Mouse (Mus musculus): ENCODE data around the gene Ank3. TPM values are rescaled to one million over a fixed set of nuclear protein-coding genes. Genes with fewer than 3 reads are reported as not detected.
A peak's percentile ranks its signal among the peaks of the same experiment; 100 is the strongest.

Ank3 gene
- total and polyA plus RNA-seq, 2 experiments from 2014 or later = 60.1 to 239 TPM

DNA sequence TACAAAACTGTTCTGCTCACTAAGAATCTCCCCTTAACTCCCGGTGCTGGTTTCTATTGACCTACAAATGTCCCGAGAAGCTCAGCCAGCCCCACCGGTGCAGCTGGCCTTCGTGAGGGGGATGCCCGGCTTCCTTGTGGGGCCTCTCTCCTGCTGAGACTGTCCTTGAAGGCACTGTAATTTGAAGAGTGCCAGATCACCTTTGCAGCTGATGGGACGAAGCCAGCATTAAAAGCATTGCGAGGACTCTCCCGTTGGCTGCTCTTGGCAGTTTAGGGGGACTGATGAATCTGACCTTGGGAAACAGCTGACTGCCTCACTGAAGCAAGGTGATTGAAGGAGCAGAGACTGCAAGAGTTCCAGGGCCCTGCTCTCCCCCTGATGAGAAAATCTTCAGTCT lies 464.3 kb downstream of the Ank3 start:
- Histone ChIP-seq H3K4me1 (ENCODE audit: insufficient read depth, low read length) (peaks cover 8% of the 10 kb centered on the region), H3K27me3 (ENCODE audit: insufficient read depth, low read length) (no peaks in the 10 kb centered on the region), H3K27ac (0 out of 2 replicates have a peak overlapping the region, but pooled peaks have one; percentile 20), H3K9me3 (ENCODE audit: low read length) (no peaks in the 10 kb centered on the region), H3K4me2 (ENCODE audit: low read depth, low read length) (no peak overlapping the region), H3K36me3 (ENCODE audit: insufficient read depth, low read length) (no peaks in the 10 kb centered on the region), H3K9ac (replicated peaks; ENCODE audit: low read length) (no peak overlapping the region), H3K4me3 (ENCODE audit: low read length) (no peak overlapping the region)
- no peak for TF ChIP-seq CTCF (IDR thresholded peaks at IDR 0.05; ENCODE audit: low read depth)
- no peak for DNase-seq (ENCODE audit: low spot score)
- no peak for ATAC-seq
- 54% methylated on average over 8 of the region's 8 CpGs for WGBS

GRCm38 (mm10) chr10:69870348-69870747 lies 471.8 kb downstream of the Ank3 start:
- Histone ChIP-seq H3K27ac (no peak overlapping the region), H3K36me3 (ENCODE audit: insufficient read depth, low read length) (peaks cover 5% of the 10 kb centered on the region), H3K4me2 (ENCODE audit: low read depth, low read length) (no peak overlapping the region), H3K9me3 (ENCODE audit: low read length) (no peaks in the 10 kb centered on the region), H3K4me1 (ENCODE audit: insufficient read depth, low read length) (no peaks in the 10 kb centered on the region), H3K4me3 (ENCODE audit: low read length) (no peak overlapping the region), H3K9ac (replicated peaks; ENCODE audit: low read length) (no peak overlapping the region), H3K27me3 (ENCODE audit: insufficient read depth, low read length) (no peaks in the 10 kb centered on the region)
- DNase-seq (ENCODE audit: low spot score) (peak; percentile 89), ATAC-seq (peak; percentile 75)
- peak; percentile 83 for TF ChIP-seq CTCF (IDR thresholded peaks at IDR 0.05; ENCODE audit: low read depth)
- WGBS = 9% methylated on average over 5 of the region's 5 CpGs

DNA sequence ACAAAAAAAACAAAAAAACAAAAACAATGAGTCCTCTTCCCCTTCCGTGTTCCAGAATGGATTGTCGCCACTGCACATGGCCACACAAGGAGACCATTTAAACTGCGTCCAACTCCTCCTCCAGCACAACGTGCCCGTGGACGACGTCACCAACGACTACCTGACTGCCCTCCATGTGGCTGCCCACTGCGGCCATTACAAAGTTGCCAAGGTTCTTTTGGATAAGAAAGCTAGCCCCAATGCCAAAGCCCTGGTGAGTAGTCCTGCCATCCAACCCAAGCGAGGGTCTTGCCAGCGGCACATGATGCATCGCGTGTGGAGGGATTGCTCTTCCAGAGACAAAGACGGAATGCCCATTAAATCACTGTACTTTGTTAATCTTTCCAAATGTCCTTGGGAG lies 472.4 kb downstream of the Ank3 start:
- Histone ChIP-seq H3K9ac (replicated peaks; ENCODE audit: low read length) (no peak overlapping the region), H3K4me2 (ENCODE audit: low read depth, low read length) (no peak overlapping the region), H3K27me3 (ENCODE audit: insufficient read depth, low read length) (no peaks in the 10 kb centered on the region), H3K9me3 (ENCODE audit: low read length) (no peaks in the 10 kb centered on the region), H3K4me1 (ENCODE audit: insufficient read depth, low read length) (no peaks in the 10 kb centered on the region), H3K4me3 (ENCODE audit: low read length) (no peak overlapping the region), H3K27ac (no peak overlapping the region), H3K36me3 (ENCODE audit: insufficient read depth, low read length) (peaks cover 7% of the 10 kb centered on the region)
- DNase-seq (ENCODE audit: low spot score) (peak; percentile 33), ATAC-seq (0 out of 2 replicates have a peak, but pooled peaks have one; percentile 22)
- no peak for TF ChIP-seq CTCF (IDR thresholded peaks at IDR 0.05; ENCODE audit: low read depth)
- WGBS = 62% methylated on average over 14 of the region's 14 CpGs

DNA sequence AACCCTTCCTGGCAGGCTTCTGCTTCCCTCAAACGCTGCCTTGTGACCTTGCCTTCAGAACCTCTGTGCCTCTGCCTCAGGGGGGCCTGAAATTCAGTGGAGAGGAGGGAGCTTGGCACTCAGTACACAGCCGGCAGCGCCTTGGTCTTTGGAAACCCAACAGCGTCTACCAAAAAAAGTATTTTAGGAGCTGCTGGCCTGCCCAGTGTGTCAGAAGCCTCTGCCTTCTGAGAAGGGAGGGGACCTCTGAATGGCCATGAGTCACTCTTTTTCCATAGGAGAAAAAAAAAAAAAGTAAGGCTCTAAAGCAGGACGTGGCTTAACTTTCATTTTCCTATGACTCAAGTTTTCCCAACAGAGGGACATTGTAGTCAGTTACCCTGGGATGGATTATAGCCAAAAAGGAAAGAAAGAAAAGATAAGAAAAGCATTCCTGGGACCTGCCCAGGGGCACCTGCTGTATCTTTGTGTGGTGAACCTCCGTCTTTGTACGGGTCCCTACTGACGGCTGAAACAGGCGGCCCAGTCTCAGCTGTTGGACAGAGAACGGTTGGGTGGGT lies 473.7 kb downstream of the Ank3 start:
- no peaks in the 10 kb centered on the region for H3K4me1 ChIP-seq (ENCODE audit: insufficient read depth, low read length)
- H3K9ac ChIP-seq (replicated peaks; ENCODE audit: low read length) = no peak overlapping the region
- H3K4me2 ChIP-seq (ENCODE audit: low read depth, low read length) = no peak overlapping the region
- H3K36me3 ChIP-seq (ENCODE audit: insufficient read depth, low read length) = peaks cover 7% of the 10 kb centered on the region
- no peak overlapping the region for H3K4me3 ChIP-seq (ENCODE audit: low read length)
- H3K27me3 ChIP-seq (ENCODE audit: insufficient read depth, low read length) = no peaks in the 10 kb centered on the region
- no peak for TF ChIP-seq CTCF (IDR thresholded peaks at IDR 0.05; ENCODE audit: low read depth)
- whole genome bisulfite sequencing = 44% methylated on average over 10 of the region's 10 CpGs
- ATAC-seq (no peak), DNase-seq (ENCODE audit: low spot score) (no peak)
- H3K27ac ChIP-seq = no peak overlapping the region
- H3K9me3 ChIP-seq (ENCODE audit: low read length) = no peaks in the 10 kb centered on the region

DNA sequence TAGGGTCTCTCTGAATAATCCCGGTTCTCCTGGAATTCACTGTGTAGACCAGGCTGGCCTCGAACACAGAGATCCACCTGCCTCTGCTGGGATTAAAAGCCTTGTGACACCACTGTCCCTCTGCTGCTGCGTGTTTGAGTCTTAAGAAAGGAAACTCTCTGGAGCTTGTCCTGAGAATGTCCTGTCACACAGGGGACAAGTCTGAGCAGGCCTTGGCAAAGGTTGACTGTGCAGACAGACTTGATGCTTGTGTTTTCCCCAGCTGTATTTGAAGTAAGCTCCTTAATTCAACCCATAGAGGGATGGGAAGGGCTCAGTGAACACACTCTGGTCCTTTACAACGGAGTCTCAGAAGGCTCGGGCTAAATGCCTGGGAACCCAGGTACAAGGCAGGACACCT lies 474.3 kb downstream of the Ank3 start:
- Histone ChIP-seq H3K4me3 (ENCODE audit: low read length) (no peak overlapping the region), H3K36me3 (ENCODE audit: insufficient read depth, low read length) (peaks cover 7% of the 10 kb centered on the region), H3K4me2 (ENCODE audit: low read depth, low read length) (no peak overlapping the region), H3K27me3 (ENCODE audit: insufficient read depth, low read length) (no peaks in the 10 kb centered on the region), H3K9me3 (ENCODE audit: low read length) (no peaks in the 10 kb centered on the region), H3K9ac (replicated peaks; ENCODE audit: low read length) (no peak overlapping the region), H3K4me1 (ENCODE audit: insufficient read depth, low read length) (no peaks in the 10 kb centered on the region), H3K27ac (no peak overlapping the region)
- ATAC-seq (no peak), DNase-seq (ENCODE audit: low spot score) (no peak)
- TF ChIP-seq CTCF (IDR thresholded peaks at IDR 0.05; ENCODE audit: low read depth) = no peak
- WGBS = 82% methylated on average over 5 of the region's 5 CpGs

DNA sequence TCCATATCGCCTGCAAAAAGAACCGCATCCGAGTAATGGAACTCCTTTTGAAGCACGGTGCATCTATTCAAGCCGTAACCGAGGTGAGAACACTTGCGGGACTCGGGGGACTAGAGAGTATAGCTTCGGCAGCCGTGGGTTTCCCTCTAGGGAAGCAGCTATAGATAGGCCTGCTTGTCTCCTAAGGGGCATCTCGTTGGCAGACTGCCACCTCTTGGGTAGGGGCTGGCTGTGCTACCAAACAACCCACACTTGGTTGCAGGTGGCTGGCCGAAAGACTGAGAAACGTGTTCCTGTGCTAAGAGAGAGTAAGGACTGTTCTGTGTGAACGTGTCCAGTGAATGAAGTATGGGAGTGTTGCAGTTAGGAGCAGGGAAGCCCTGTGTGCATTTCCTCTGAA lies 476.2 kb downstream of the Ank3 start:
- Histone ChIP-seq H3K27me3 (ENCODE audit: insufficient read depth, low read length) (no peaks in the 10 kb centered on the region), H3K9ac (replicated peaks; ENCODE audit: low read length) (no peak overlapping the region), H3K4me3 (ENCODE audit: low read length) (no peak overlapping the region), H3K4me2 (ENCODE audit: low read depth, low read length) (no peak overlapping the region), H3K9me3 (ENCODE audit: low read length) (no peaks in the 10 kb centered on the region), H3K36me3 (ENCODE audit: insufficient read depth, low read length) (peaks cover 11% of the 10 kb centered on the region), H3K27ac (no peak overlapping the region), H3K4me1 (ENCODE audit: insufficient read depth, low read length) (no peaks in the 10 kb centered on the region)
- ATAC-seq (peak; percentile 37; the same call in 1 of the 2 replicates), DNase-seq (ENCODE audit: low spot score) (no peak)
- TF ChIP-seq CTCF (IDR thresholded peaks at IDR 0.05; ENCODE audit: low read depth) = no peak
- 56% methylated on average over 14 of the region's 14 CpGs for WGBS

GRCm38 (mm10) chr10:69883935-69884680 lies 485.5 kb downstream of the Ank3 start:
- TF ChIP-seq CTCF (IDR thresholded peaks at IDR 0.05; ENCODE audit: low read depth) = no peak
- Histone ChIP-seq H3K4me3 (ENCODE audit: low read length) (no peak overlapping the region), H3K27ac (no peak overlapping the region), H3K4me1 (ENCODE audit: insufficient read depth, low read length) (no peaks in the 10 kb centered on the region), H3K27me3 (ENCODE audit: insufficient read depth, low read length) (no peaks in the 10 kb centered on the region), H3K4me2 (ENCODE audit: low read depth, low read length) (no peak overlapping the region), H3K36me3 (ENCODE audit: insufficient read depth, low read length) (peaks cover 23% of the 10 kb centered on the region), H3K9me3 (ENCODE audit: low read length) (no peaks in the 10 kb centered on the region), H3K9ac (replicated peaks; ENCODE audit: low read length) (no peak overlapping the region)
- ATAC-seq (no peak), DNase-seq (ENCODE audit: low spot score) (no peak)
- WGBS = 85% methylated on average over 4 of the region's 4 CpGs
